Mouse (Mus musculus) ES-Bruce4 (cell line): ENCODE measurements around the gene Txnrd3. TPM values are rescaled to one million over a fixed set of nuclear protein-coding genes. Genes with fewer than 3 reads are reported as not detected.

Source experiments
- H3K27ac ChIP-seq: 2 replicates; pipeline ENCODE4 v1.5.1; 2012; ENCODE audit warnings: low read length, inconsistent platforms; ENCODE audit not compliant: insufficient read depth
- H3K27me3 ChIP-seq: 2 replicates; pipeline ENCODE4 v1.6.1; 2012; ENCODE audit warnings: mild to moderate bottlenecking, low read length, inconsistent platforms; ENCODE audit not compliant: control insufficient read depth, poor library complexity, insufficient read depth, severe bottlenecking
- H3K36me3 ChIP-seq: 2 replicates; pipeline ENCODE4 v1.6.1; 2012; ENCODE audit warnings: inconsistent platforms, mild to moderate bottlenecking, low read length, moderate library complexity; ENCODE audit not compliant: control insufficient read depth, poor library complexity, insufficient read depth, severe bottlenecking
- H3K4me1 ChIP-seq: one replicate; pipeline ENCODE4 v1.8.1; 2011; ENCODE audit warnings: low read length; ENCODE audit not compliant: control insufficient read depth, insufficient read depth
- H3K4me3 ChIP-seq: 2 replicates; pipeline ENCODE4 v1.5.1; 2011; ENCODE audit warnings: low read depth, mild to moderate bottlenecking, low read length
- H3K9ac ChIP-seq: 2 replicates; pipeline ENCODE4 v1.6.1; 2012; ENCODE audit warnings: low read depth, mild to moderate bottlenecking, inconsistent platforms; ENCODE audit not compliant: poor library complexity, severe bottlenecking
- H3K9me3 ChIP-seq: replicated peaks from 2 replicates; pipeline ENCODE4 v1.6.1; 2012; ENCODE audit warnings: mild to moderate bottlenecking, low read length, inconsistent platforms; ENCODE audit not compliant: control insufficient read depth, poor library complexity, insufficient read depth, severe bottlenecking
- CTCF ChIP-seq: IDR thresholded peaks from one replicate; pipeline ENCODE4 v1.8.1; 2011; ENCODE audit warnings: low read depth, low read length
- EP300 ChIP-seq: IDR thresholded peaks from 2 replicates; pipeline ENCODE4 v1.6.1; 2011; ENCODE audit warnings: low read depth, low read length; ENCODE audit not compliant: insufficient read depth
- POLR2A ChIP-seq: IDR thresholded peaks from one replicate; pipeline ENCODE4 v1.8.1; 2011; ENCODE audit warnings: low read length; ENCODE audit not compliant: insufficient read depth
- polyA plus RNA-seq: library from polyadenylated mRNA; stranded (reverse); fragments of >200 nt; gene quantifications from 2 replicates; pipeline ENCODE4 v1.2.4, GENCODE M21; 2011; ENCODE audit warnings: low read depth; ENCODE audit not compliant: missing spikeins, insufficient read depth, insufficient read length

The Txnrd3 gene
- polyA plus RNA-seq, 1 experiment, result 2.4 TPM

DNA sequence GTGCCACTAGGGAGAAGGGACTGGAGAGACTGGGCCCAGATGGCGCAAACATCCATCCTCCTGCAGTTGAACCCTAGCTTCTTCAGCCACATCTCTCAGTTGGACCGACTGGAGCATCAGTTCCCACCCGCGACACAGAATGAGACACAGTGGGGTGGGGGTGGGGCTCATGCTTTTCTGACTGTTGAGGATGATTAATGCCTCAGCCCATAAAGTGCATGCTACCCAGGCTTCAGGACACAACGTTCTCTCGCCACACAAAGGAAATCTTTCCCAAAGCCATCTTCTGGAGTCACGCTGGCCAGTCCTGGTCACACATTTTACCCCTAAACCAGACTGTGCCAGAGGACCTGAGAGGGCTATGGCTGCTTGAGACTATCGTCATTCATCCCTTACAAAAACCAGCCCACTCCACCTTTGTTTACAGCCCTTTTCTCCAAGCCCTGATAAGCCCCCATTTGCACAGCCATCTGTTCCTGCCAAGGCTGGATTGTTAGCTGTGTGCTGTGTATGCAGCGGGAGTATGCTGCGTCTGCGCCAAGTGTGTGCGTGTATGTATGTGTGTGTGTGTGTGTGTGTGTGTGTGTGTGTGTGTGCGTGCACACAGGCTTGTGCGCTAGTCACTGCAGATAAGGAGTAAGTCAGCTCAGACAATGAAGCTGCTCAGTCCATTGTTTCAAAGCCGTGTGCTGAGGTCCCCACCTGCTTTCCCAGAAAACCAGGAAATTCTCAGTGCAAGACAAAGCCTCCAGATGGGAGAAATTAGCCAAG is 30.3 kb upstream of the Txnrd3 start:
- no peak overlapping the region for H3K4me3 ChIP-seq
- no peak for TF ChIP-seq POLR2A
- 0 out of 2 replicates have a peak, but pooled peaks have one; percentile 17 for TF ChIP-seq EP300
- H3K36me3 ChIP-seq, result no peaks in the 10 kb centered on the region
- no peaks in the 10 kb centered on the region for H3K27me3 ChIP-seq
- H3K9me3 ChIP-seq, result no peaks in the 10 kb centered on the region
- H3K9ac ChIP-seq, result no peak overlapping the region
- H3K4me1 ChIP-seq, result peaks cover 2% of the 10 kb centered on the region
- no peak overlapping the region for H3K27ac ChIP-seq

DNA sequence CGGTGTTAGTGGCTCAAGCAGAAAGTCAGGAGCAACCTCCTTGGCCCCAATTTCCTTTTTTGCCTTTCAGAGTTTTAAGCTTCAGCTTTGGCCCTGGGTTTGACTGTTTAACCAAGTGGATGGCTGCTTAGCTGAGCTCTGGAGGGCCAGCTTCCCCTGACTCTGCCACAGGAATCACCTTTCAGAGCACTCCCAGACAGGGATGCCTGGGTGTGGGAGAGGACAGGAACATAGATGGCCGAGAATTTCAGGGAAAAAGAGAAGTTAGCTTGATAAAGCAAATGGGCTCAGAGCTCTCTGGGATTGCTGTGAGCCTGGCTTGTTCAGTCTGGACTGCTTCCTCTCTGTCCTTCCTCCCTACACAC is 29.7 kb upstream of the Txnrd3 start:
- Histone ChIP-seq H3K36me3 (no peaks in the 10 kb centered on the region), H3K9ac (no peak overlapping the region), H3K4me3 (no peak overlapping the region), H3K4me1 (peaks cover 2% of the 10 kb centered on the region), H3K9me3 (no peaks in the 10 kb centered on the region), H3K27me3 (no peaks in the 10 kb centered on the region), H3K27ac (no peak overlapping the region)
- TF ChIP-seq CTCF, result no peak
- TF ChIP-seq POLR2A, result no peak
- no peak for TF ChIP-seq EP300

DNA sequence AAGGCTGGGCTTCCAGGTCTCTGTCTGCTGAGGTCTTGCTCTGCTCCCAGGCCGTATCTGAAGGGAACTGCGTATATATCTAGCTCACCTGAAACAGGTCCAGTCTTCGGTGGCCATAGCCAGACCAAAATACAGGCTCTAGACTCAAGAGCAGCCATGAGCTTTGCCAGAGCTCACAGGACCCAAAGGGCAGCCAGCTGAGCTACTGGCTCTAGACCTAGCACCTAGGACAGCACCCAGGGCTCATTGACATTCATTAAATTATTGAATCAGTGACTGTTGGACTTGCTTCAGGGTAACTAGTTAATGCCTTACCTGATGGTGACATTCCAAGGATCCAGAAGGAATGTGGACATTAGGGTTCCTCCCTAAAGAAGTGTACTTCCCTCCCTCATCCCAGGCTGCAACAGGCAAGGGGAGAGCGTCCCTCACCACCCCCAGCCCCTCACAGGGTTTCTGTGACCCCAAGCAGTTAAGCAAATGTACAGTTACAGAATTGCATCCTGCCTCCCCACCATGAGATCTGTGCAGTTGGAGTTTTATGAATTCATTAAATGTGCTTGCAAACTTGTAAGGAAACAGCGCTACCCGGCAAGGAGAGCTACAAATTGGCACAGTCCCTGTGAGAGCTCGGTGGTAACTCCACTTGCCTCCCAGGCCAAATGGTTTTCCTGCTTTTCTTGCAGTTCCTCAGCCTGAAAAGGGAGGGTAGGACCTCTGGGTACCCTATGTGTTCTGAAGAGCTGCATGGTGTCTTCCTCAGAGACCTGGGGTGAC is 29.0 kb upstream of the Txnrd3 start:
- H3K9me3 ChIP-seq, result no peaks in the 10 kb centered on the region
- peaks cover 2% of the 10 kb centered on the region for H3K4me1 ChIP-seq
- H3K27me3 ChIP-seq, result no peaks in the 10 kb centered on the region
- no peak overlapping the region for H3K9ac ChIP-seq
- TF ChIP-seq CTCF (no peak), POLR2A (no peak), EP300 (no peak)
- H3K36me3 ChIP-seq, result no peaks in the 10 kb centered on the region
- H3K4me3 ChIP-seq, result no peak overlapping the region
- no peak overlapping the region for H3K27ac ChIP-seq

DNA sequence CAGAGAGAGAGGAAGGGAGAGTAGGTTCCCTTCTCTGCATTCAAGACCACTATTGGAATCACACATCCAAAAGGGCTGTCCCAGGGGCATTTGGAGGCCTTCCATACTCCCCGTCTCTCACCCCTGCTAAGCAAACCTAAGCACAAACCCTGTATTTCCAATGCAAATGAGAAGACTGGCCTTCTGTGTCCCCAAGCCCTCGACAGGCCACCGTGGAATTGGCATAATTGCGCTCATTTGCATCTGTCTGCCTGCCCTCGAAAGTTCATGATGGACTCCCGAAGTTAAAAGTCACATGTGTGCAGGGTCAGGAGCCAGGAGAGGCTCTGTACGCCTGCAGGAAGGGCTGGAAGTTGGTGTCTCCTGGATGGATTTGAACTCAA is 28.4 kb upstream of the Txnrd3 start:
- H3K9me3 ChIP-seq, result no peaks in the 10 kb centered on the region
- no peak overlapping the region for H3K9ac ChIP-seq
- TF ChIP-seq CTCF, result no peak
- no peak for TF ChIP-seq EP300
- TF ChIP-seq POLR2A, result no peak
- H3K27ac ChIP-seq, result no peak overlapping the region
- no peaks in the 10 kb centered on the region for H3K27me3 ChIP-seq
- H3K4me1 ChIP-seq, result peaks cover 2% of the 10 kb centered on the region
- no peak overlapping the region for H3K4me3 ChIP-seq
- no peaks in the 10 kb centered on the region for H3K36me3 ChIP-seq

- no peak overlapping the region for H3K9ac ChIP-seq
- no peaks in the 10 kb centered on the region for H3K27me3 ChIP-seq
- no peaks in the 10 kb centered on the region for H3K9me3 ChIP-seq
- TF ChIP-seq POLR2A (no peak), CTCF (no peak), EP300 (no peak)
- no peaks in the 10 kb centered on the region for H3K36me3 ChIP-seq
- H3K4me3 ChIP-seq, result no peak overlapping the region
- no peak overlapping the region for H3K27ac ChIP-seq
- H3K4me1 ChIP-seq, result no peaks in the 10 kb centered on the region
These were observed 21.1 kb upstream of the Txnrd3 start for GRCm38 (mm10) chr6:89622647-89623046.

GRCm38 (mm10) chr6:89628045-89628785 is 15.6 kb upstream of the Txnrd3 start:
- TF ChIP-seq POLR2A, result no peak
- TF ChIP-seq CTCF, result no peak
- no peak for TF ChIP-seq EP300
- H3K4me3 ChIP-seq, result no peak overlapping the region

More at GRCm38 (mm10) chr6:89628045-89628785, 15.6 kb upstream of the Txnrd3 start:
- Histone ChIP-seq H3K27me3 (no peaks in the 10 kb centered on the region), H3K27ac (no peak overlapping the region), H3K9me3 (no peaks in the 10 kb centered on the region), H3K4me1 (no peaks in the 10 kb centered on the region), H3K36me3 (no peaks in the 10 kb centered on the region), H3K9ac (no peak overlapping the region)
